Mouse (Mus musculus): ENCODE results near the gene Ano4.

DNA sequence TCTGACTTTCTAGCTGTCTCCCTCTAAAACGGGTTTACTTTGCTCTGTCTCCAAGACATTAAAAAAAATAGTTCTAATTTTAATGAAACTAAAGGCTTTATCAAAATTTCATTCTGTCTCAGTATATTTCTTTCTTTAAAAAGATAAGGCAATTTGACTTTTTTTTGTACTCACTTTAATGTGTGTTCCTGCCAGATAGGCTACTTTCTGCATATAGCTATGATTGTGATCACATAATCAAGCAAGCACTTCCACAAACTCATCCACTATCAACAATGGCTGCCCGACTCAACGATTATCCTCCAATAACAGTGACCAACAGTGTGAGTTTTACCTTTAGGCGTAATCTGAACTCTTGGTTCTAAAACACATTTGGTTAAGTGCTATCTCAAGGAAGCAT, 55.3 kb downstream of the Ano4 start:
- TF ChIP-seq ZNF384 (IDR thresholded peaks at IDR 0.05; ENCODE audit: low read depth, low read length) = peak; percentile 24; the same call in 1 of the 2 replicates
- TF ChIP-seq CTCF (IDR thresholded peaks at IDR 0.05 in 2 of 3, conservative IDR thresholded peaks at IDR 0.05 in 1 of 3; ENCODE audit: control insufficient read depth in 1 of 3, insufficient read depth in 1 of 3, low read depth in 2 of 3, low read length in 3 of 3, poor library complexity in 1 of 3, severe bottlenecking in 1 of 3) = no peak
